Mouse (Mus musculus) kidney, embryonic 14.5 days (tissue): Measurements from ENCODE around the gene Gfi1b. TPM values are rescaled to one million over a fixed set of nuclear protein-coding genes. Genes with fewer than 3 reads are reported as not detected.

Experiments used
- ATAC-seq: fragments of 200-750 bp; cut with Nextera tagmentation; 2 replicates; pipeline ENCODE4 v1.8.0; 2017; ENCODE audit warnings: moderate number of reproducible peaks, mild to moderate bottlenecking, moderate TSS enrichment, moderate library complexity; ENCODE audit not compliant: low FRiP score, low TSS enrichment
- H3K27ac ChIP-seq: fragments of 300-500 bp; sonication (generic); 2 replicates; pipeline ENCODE4 v1.5.1; 2014; ENCODE audit warnings: low read depth, mild to moderate bottlenecking, low read length, moderate library complexity, mixed read lengths
- H3K27me3 ChIP-seq: fragments of 300-500 bp; sonication (generic); 2 replicates; pipeline ENCODE4 v1.6.1; 2014; ENCODE audit warnings: mild to moderate bottlenecking, low read length; ENCODE audit not compliant: control insufficient read depth, insufficient read depth
- H3K36me3 ChIP-seq: fragments of 300-500 bp; sonication (generic); 2 replicates; pipeline ENCODE4 v1.6.1; 2014; ENCODE audit warnings: low read length, mixed read lengths; ENCODE audit not compliant: control insufficient read depth, insufficient read depth
- H3K4me1 ChIP-seq: fragments of 300-500 bp; sonication (generic); 2 replicates; pipeline ENCODE4 v1.6.1; 2014; ENCODE audit warnings: low read length, mixed read lengths; ENCODE audit not compliant: control insufficient read depth, insufficient read depth
- H3K4me2 ChIP-seq: fragments of 300-500 bp; sonication (generic); replicated peaks from 2 replicates; pipeline ENCODE4 v1.6.1; 2014; ENCODE audit warnings: low read depth, mild to moderate bottlenecking, low read length
- H3K4me3 ChIP-seq: fragments of 300-500 bp; sonication (generic); 2 replicates; pipeline ENCODE4 v1.5.1; 2014; ENCODE audit warnings: mild to moderate bottlenecking, low read length
- H3K9ac ChIP-seq: fragments of 300-500 bp; sonication (generic); 2 replicates; pipeline ENCODE4 v1.6.1; 2014; ENCODE audit warnings: low read depth, mild to moderate bottlenecking, low read length, moderate library complexity
- H3K9me3 ChIP-seq: fragments of 300-500 bp; sonication (generic); 2 replicates; pipeline ENCODE4 v1.6.1; 2016; ENCODE audit warnings: low read length; ENCODE audit not compliant: control insufficient read depth
- WGBS: fragments of 180-500 bp; shearing (Covaris S2); extraction: QIAGEN DNeasy Blood & Tissue Kit; methylation state at CpG from one replicate; pipeline ENCODE4 v1.1.7; 2014; 5-methylcytosine and 5-hydroxymethylcytosine counted together
- polyA plus RNA-seq: library from polyadenylated mRNA; unstranded; fragments of >200 nt; fragmentation: Nextera tagmentation; extraction: Ambion mirVana; gene quantifications from 2 replicates; pipeline ENCODE4 v1.2.1, GENCODE M21; 2014

The Gfi1b gene
- polyA plus RNA-seq, 1 experiment from 2014 or later = 0.45 TPM

DNA sequence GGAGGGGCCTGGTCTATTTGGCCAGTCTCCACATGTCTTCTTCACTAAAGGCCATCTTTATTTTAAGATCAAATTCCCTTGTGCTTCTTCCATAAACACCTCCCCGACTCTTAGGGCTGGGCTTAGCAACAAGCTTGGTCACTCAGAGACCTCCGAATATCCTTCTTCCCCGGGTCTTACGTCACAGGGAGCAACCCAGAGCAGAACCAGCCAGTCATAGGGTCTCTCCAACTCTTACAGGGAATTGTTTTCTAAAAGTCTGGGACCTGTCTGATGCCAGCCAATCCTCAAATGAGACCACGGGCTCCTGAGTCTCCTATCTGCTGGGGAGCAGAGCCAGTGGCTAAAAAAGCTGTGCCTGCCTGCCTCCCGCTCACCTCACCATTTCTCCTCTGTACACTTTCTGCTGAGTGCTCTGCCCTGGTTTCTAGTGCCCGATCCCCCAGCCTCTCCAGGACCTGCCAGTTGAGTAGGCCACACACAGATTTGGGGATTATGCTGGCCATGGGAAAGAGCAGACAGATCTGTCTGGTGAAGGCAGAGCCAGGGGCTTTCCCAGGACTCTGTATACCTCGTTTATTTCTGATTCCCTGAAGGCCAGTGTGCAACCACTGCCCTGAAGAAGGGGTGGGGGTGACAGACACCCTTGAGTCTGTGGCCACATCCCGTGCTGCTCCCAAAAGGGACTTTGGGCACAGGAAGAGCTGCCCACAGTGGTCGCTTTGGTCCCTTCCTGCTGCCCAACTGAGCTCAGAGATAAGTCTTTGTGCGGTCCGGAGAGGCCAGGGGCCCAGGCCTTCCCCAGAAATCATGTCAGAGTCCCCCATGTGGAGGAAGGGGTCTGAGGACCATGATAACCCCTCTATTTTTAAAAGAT is 22.9 kb downstream of the Gfi1b start:
- 54% methylated on average over 12 of the region's 12 CpGs for WGBS
- Histone ChIP-seq H3K9ac (no peak overlapping the region), H3K27ac (no peak overlapping the region), H3K9me3 (no peaks in the 10 kb centered on the region), H3K4me1 (peaks cover 12% of the 10 kb centered on the region; the same call in 1 of the 2 replicates), H3K27me3 (no peaks in the 10 kb centered on the region), H3K4me3 (no peak overlapping the region), H3K4me2 (no peak overlapping the region), H3K36me3 (no peaks in the 10 kb centered on the region)
- peak; percentile 20; the same call in 1 of the 2 replicates for ATAC-seq

DNA sequence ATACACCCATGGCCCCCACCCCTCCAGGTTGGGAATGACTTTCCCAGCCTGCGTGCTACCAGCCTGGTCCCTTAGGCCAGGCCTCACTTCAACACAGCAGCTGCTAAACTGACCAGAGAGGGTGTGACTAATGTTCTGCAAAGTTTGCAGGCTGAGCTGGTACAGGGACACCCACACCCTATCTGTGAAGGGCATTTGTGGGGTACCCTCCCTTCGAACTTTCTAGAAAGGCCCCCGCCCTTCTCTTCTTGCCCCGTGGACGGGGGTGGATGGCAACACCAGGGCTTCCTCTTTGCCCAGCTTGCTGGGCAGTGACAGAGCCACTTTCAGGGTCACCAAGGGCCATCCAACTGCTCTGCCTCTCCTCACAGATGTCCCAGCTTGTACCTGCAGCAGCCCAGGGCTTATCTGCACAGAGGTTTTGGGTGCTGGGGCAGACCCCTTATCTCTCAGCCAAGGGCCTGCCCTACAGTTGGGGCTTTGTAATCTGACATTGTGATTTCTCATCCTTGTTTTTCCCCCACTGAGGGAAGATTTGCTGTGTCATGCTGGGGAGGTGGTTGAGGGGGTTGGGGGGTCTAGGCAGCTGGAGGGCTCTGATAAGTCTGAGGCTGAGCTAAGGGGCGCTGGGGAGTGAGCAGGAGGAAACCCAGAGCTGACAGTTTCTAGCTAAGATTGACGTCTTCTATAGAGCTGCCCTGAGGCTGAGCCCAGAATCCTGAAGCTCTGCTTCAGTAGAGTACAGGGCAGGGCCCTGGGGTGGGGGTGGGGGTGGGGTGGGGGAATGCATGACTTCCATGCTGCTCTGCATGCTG is 23.8 kb downstream of the Gfi1b start:
- WGBS = 71% methylated on average over 7 of the region's 7 CpGs
- ATAC-seq = peak; percentile 60
- Histone ChIP-seq H3K4me2 (no peak overlapping the region), H3K9me3 (no peaks in the 10 kb centered on the region), H3K36me3 (no peaks in the 10 kb centered on the region), H3K4me3 (no peak overlapping the region), H3K9ac (no peak overlapping the region), H3K27ac (no peak overlapping the region), H3K4me1 (peaks cover 12% of the 10 kb centered on the region; the same call in 1 of the 2 replicates), H3K27me3 (no peaks in the 10 kb centered on the region)

DNA sequence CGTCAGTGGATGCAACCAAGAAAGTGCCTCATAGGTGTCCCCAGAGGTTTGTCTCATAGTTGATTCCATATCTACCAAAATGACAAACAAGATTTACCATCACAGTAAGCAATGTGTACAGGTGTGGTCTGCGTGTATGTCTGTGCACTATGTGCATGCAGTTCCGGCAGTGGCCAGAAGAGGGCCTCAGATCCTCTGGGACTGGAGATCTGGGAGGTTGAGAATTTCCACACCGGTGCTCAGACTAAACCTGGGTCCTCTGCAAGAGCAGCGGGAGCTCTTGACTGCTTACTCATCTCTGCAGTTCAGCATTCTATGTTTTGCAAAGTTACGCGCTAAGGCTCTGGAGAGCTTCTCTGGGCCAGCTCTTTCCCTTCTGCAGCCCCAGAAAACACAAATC is 24.8 kb downstream of the Gfi1b start:
- Histone ChIP-seq H3K9ac (no peak overlapping the region), H3K27me3 (no peaks in the 10 kb centered on the region), H3K9me3 (no peaks in the 10 kb centered on the region), H3K36me3 (no peaks in the 10 kb centered on the region), H3K4me2 (no peak overlapping the region), H3K27ac (no peak overlapping the region), H3K4me3 (no peak overlapping the region), H3K4me1 (peaks cover 9% of the 10 kb centered on the region; the same call in 1 of the 2 replicates)
- WGBS = 95% methylated on average over 7 of the region's 7 CpGs
- ATAC-seq = no peak

DNA sequence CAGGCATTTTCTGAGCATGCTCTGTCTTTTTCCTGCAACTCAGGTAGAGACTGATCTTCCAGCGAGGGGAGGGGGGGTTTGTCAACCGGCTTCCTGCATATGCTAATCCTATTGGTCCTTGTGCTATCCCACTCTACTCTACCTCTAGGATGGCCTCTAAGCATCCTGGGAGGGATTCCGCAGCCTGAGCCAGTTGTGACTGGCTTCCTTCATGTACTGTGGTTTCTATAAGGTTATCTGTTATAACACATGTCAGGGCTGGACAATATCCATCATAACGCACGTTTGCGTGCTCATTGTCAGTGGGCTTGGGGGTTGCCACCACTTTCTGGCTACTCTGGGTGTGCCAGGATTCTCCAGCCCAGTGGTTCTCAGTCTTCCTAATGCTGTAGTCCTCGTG is 25.8 kb downstream of the Gfi1b start:
- no peaks in the 10 kb centered on the region for H3K9me3 ChIP-seq
- no peak overlapping the region for H3K4me2 ChIP-seq
- 72% methylated on average over 7 of the region's 7 CpGs for WGBS
- peaks cover 6% of the 10 kb centered on the region; the same call in 1 of the 2 replicates for H3K4me1 ChIP-seq
- no peak overlapping the region for H3K4me3 ChIP-seq
- no peaks in the 10 kb centered on the region for H3K36me3 ChIP-seq
- no peak overlapping the region for H3K27ac ChIP-seq
- H3K9ac ChIP-seq = no peak overlapping the region
- no peak for ATAC-seq
- H3K27me3 ChIP-seq = no peaks in the 10 kb centered on the region

DNA sequence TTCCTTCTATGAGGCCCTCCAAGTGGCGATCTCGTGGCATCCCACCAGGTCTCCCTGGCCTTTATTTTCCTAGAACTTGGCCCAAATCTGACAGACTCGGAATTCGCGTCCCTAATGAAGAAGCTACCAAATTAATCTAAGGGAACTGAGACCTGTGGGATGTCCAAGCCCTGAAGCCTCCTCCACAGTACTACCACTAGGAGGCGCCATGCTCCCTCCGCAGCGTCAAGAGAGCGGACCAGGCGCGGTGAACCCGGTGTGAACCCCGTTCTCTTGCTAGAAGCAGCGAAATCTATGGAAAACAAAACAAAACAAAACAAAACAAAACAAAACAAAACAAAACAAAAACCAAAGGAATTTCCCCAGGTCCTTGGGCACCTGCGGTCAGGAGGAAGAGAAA is 29.0 kb downstream of the Gfi1b start:
- Histone ChIP-seq H3K4me3 (no peak overlapping the region), H3K4me1 (no peaks in the 10 kb centered on the region), H3K27me3 (no peaks in the 10 kb centered on the region), H3K4me2 (no peak overlapping the region), H3K9me3 (no peaks in the 10 kb centered on the region), H3K9ac (peak overlapping the region; percentile 34; the same call in 1 of the 2 replicates), H3K27ac (no peak overlapping the region), H3K36me3 (no peaks in the 10 kb centered on the region)
- 8% methylated on average over 15 of the region's 15 CpGs for WGBS
- no peak for ATAC-seq

DNA sequence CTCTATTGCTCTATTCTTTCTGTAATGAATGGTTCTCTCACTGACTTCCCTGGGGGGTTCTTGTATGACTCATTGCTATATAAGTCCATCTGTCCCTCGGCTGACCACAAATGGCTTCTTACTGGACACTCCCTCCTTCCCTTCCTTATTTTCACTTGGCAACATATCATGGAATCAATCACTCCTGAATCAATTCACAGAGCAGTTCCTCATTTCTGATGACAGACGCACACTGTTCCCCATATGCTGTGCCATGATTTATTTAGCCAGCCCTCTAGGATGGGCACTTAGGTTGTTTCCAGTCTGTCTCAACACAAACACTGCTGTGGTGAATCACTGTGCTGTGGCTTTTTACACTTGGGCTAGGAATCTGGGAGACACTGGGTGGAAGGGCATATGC is 30.3 kb downstream of the Gfi1b start:
- Histone ChIP-seq H3K27ac (no peak overlapping the region), H3K9ac (no peak overlapping the region), H3K9me3 (no peaks in the 10 kb centered on the region), H3K27me3 (no peaks in the 10 kb centered on the region), H3K4me2 (no peak overlapping the region), H3K4me1 (no peaks in the 10 kb centered on the region), H3K4me3 (no peak overlapping the region), H3K36me3 (no peaks in the 10 kb centered on the region)
- no peak for ATAC-seq
- 77% methylated on average over 2 of the region's 2 CpGs for WGBS

DNA sequence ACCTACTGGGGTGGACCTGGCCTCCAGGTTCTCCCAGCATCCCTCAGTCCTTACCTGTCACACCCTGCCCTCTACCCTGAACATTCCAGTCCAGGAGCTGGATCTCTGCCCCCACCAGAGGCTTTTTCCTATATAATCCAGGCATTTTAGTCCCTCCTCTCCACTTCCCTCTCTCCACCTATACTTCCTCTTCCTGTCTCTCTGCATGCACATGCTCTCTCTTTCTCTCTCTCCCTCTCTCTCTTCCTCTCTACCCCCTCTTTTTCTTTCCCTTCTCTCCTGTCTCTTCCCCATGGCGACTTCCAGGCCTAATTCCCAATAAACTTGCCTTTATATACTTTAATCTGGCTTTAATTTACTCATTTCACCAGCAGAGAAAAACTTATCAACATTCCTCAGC is 33.2 kb downstream of the Gfi1b start:
- H3K36me3 ChIP-seq = no peaks in the 10 kb centered on the region

DNA sequence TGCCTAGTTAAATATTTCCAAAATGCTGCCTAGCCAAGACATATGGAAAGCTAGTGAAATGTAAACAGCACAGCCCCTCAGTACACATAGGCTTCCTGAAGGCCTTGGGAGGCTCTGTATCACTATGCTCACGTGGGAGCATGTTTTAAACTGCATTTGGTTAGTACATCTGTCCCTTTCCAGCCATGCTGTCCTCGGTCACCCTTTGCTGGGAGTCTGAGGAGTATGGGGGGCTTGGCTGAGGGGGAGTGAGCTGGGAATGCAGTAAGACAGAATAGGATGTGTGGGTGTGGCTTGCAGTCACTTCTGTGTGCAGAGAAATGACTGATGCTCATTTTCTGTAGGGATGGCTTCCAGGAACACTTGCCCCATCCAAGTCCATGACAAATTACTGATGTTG is 36.1 kb downstream of the Gfi1b start:
- H3K9ac ChIP-seq = no peak overlapping the region
- H3K4me2 ChIP-seq = no peak overlapping the region
- H3K27ac ChIP-seq = no peak overlapping the region
- peaks cover 5% of the 10 kb centered on the region; the same call in 1 of the 2 replicates for H3K4me1 ChIP-seq
- H3K36me3 ChIP-seq = peaks cover 2% of the 10 kb centered on the region; the same call in 1 of the 2 replicates
- no peak overlapping the region for H3K4me3 ChIP-seq
- no peaks in the 10 kb centered on the region for H3K9me3 ChIP-seq
- WGBS = 45% methylated on average over 2 of the region's 2 CpGs
- no peak for ATAC-seq
- H3K27me3 ChIP-seq = no peaks in the 10 kb centered on the region

More for the DNA sequence above, 33.2 kb downstream of the Gfi1b start:
- no peak overlapping the region for H3K4me2 ChIP-seq
- ATAC-seq = no peak
- H3K9ac ChIP-seq = no peak overlapping the region
- H3K4me3 ChIP-seq = no peak overlapping the region
- no peak overlapping the region for H3K27ac ChIP-seq
- WGBS = 41% methylated on average over 1 of the region's 1 CpGs
- H3K9me3 ChIP-seq = no peaks in the 10 kb centered on the region
- H3K4me1 ChIP-seq = peaks cover under 1% of the 10 kb centered on the region; the same call in 1 of the 2 replicates
- H3K27me3 ChIP-seq = no peaks in the 10 kb centered on the region
